Mouse (Mus musculus): ENCODE data around the gene Schip1.

- TF ChIP-seq CTCF (IDR thresholded peaks at IDR 0.05; ENCODE audit: insufficient read depth, low read length) = no peak
- TF ChIP-seq POLR2A (IDR thresholded peaks at IDR 0.05; ENCODE audit: borderline replicate concordance, extremely low read depth, low read depth, low read length) = no peak
Observed at GRCm38 (mm10) chr3:68412262-68412661, 347.7 kb downstream of the Schip1 start.

Measured in lung, adult 2 months (tissue).